Mouse (Mus musculus) ovary, postnatal 36 days (tissue): Measurements from ENCODE around the gene Myh7.
"Not testable (repeated sequence)": the region's sequence is repeated elsewhere in the genome, so short reads cannot be mapped to it uniquely, and the experiment has no call there.

Experiments
- DNase-seq: peaks from one replicate; pipeline ENCODE4 v3.0.0; 2022; ENCODE audit warnings: low spot score, mixed read lengths

The Myh7 gene

GRCm38 (mm10) chr14:55003878-55004855, 9.7 kb upstream of the Myh7 start:
- DNase-seq = peak; percentile 44

GRCm38 (mm10) chr14:55002687-55003120, 8.3 kb upstream of the Myh7 start:
- DNase-seq = no peak

- peak; percentile 24 for DNase-seq
Observed at GRCm38 (mm10) chr14:55001938-55002686, 7.7 kb upstream of the Myh7 start.

DNA sequence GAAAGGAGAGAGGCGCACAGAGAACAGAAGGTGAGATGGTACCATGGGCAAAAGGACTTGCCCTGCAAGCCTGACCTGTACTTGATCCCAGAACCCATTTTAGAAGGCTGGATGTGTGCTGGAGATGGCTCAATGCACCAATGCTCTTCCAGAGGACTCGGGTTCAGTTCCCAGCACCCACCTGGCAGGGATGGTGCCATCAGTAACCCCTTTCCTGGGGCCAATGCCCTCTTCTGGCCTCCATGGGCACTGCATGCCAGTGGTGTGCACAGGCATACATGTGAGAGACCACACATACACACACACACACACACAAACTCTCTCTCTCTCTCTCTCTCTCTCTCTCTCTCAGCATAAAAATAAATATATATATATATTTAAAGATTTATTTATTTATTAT, 7.0 kb upstream of the Myh7 start:
- no peak for DNase-seq

- DNase-seq = no peak
Observed at GRCm38 (mm10) chr14:55000814-55001213, 6.4 kb upstream of the Myh7 start.

GRCm38 (mm10) chr14:54999868-55000267, 5.4 kb upstream of the Myh7 start:
- DNase-seq = not testable (repeated sequence)

DNA sequence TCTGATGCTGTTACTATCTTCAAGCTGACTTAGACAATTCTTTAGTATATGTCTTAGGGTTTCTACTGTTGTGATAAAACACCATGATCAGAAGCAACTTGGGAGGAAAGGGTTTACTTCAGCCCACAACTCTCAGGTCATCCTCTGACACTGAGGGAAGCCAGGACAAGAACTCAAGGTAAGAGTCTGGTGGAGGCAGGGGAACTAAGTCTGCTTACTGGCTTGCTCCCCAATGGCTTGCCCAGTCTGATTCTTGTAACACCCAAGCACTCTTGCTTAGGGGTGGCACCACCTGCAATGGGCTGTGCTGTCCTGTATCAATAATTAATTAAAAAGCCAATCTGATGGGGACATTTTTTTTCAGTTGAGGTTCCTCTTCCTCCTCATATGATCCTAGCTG, 4.3 kb upstream of the Myh7 start:
- DNase-seq = no peak

DNA sequence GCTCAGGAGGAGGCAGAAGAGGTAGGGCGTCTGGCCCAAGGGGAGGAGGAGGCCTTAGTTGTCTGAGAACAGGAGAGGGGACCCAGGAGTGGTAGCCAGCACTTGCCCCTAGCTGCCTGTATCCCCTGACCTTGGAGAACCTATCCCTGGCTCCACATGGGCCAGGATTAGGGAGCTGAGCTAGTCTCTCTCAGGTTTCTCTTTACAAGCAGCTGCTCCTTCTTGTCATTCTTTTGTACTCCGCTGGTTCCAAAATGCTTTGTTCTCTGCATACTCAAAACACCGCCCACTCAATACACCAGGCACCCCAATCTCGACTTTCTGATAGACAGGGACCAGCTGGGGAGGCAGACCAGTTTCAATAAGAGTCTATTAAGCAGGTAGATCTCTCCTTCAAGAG, 2.9 kb upstream of the Myh7 start:
- no peak for DNase-seq

DNA sequence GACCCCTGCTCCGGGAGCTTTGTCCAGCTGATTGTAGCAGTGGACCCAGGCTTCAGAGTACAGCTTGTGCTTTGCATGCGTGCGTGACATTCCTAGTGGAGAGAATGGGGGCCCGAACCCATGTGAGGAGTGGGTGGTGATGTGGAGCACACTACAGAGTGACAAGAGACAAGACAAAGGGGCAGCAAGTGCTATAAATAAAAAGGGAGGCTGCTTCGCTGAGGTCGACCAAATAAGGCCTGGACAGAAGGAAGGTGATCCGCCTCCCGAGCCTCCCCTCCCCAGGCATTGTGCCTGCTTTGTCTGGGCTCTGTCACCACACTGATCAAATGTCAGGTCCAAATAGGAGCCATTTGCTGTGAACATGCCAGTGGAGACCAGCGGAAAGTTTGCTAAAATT, 2.4 kb upstream of the Myh7 start:
- no peak for DNase-seq

DNA sequence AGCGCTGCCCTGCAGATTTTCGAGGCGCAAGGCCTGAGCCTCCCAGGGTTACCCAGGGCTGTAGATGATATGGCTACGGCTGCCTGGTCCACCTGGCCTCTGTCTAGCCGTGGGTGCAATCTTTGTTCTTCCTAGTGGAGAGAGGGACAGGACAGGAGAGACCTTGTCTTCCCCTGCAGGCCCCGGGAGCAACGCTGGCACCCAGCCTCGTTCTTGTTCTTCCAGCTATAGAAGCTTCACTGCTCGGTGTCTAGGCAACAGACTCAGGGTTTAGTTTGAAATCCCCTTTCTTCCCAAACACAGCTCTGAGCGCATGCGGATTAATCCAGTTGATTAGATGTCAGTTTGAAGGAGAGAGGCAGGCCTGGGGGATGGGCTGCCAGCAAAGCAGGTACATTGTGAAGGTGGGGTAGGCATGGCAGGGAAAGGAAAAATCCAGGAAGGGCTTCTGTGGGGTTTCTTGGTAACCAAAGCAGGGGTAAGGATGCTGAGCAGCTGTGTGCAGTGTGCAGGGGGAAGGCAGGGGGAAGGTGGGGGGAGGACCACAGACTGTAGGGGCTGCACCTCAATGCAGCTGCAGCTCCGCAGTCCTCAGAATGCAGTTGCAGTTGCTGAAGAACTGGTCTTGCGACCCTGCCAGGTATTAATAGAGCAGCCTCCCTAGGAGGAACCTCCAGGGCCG, 1.2 kb upstream of the Myh7 start:
- no peak for DNase-seq

DNA sequence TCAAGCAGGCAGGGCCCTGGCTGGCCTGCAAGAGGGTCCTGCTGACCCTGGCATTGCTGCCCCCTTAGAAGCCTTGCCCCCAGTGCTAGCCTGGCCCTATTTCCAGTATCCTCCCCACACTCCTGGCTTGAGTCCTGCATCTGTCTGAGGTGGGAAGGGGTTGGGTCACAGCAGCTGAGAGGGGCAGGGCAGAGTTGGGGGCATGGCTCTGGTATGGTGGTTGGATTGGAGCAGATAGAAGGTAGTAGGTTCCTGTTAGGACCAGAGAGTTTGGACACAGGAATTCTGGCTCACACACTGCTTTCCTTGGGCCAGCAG, 402 bp upstream of the Myh7 start:
- DNase-seq = no peak

DNA sequence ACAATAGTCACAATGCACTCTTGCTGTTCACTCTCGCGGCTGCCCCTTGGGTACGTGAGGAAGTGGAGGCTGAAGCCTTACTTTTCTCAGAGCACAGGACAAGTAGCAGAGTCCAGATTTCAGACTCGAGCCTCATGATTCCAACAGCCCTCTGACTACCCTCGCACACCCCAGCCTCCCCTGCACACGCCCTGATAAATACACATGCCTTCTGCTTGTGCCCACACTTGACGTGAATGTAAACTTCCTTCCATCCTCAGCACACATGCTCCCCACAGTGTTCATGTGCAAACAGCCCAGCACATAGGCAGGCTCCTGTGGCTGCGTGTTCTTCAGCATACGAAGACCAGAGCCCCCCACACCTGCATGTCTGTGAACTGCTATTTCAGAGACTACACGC, 790 bp downstream of the Myh7 start:
- DNase-seq = no peak

DNA sequence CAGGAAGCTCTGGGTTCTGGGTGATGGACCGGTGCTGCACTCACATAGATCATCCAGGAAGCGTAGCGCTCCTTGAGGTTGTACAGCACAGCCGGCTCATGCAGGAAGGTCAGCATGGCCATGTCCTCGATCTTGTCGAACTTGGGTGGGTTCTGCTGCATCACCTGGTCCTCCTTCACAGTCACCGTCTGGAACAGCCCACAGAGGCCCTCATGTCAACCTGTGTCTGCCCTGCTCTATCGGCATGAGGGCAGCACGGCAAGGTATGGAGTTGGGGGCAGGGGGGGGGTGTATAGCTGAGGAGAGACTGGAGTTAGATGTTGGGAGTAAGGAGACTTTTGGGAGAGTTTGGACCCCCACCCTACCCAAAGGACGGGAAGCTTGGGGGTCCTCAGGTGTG, 2.2 kb downstream of the Myh7 start:
- DNase-seq = no peak

DNA sequence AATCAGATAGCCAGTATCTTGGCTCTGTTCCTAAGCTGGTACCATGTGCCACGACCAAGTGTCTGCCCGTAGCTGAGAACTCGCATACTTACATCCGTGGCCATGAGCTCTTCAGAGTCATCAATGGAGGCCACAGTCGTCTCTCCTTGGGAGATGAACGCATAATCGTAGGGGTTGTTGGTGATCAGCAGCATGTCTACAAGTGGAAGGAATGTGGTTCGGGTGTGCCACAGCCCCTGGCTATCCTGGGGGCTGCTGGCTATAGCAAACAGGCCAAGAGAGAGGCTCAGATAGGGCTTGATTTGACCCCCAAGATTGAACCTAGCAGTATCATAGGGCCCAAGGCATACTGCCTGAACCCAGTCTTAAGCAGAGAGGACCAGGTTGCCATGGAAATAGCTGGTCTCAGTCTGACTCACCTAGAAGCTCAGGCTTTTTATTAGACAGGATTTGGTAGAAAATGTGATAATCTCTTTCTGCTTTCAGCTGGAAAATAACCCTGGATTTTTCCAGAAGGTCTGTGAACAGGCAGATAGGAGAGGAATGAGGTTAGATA, 4.5 kb downstream of the Myh7 start:
- no peak for DNase-seq

DNA sequence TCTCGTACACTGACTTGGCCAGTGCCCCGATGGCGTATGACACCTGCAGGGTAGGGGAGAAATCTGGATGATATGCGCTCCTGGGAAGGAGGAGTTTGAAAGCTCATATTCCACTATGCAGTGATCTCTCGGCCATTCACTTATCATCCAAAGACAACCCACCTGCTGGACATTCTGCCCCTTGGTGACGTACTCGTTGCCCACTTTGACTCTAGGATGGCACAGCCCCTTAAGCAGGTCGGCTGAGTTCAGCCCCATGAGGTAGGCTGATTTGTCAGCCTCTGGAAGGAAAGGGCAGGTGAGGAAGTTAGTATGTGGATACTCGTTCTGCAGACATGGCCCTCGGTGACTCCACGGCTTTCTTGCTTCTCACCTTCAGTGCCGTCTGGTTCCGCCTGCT, 5.5 kb downstream of the Myh7 start:
- DNase-seq = no peak

GRCm38 (mm10) chr14:54988350-54988874, 6.0 kb downstream of the Myh7 start:
- not testable (repeated sequence) for DNase-seq

GRCm38 (mm10) chr14:54981934-54982333, 12.5 kb downstream of the Myh7 start:
- no peak for DNase-seq

GRCm38 (mm10) chr14:54978664-54979063, 15.8 kb downstream of the Myh7 start:
- no peak for DNase-seq

GRCm38 (mm10) chr14:54976633-54977032, 17.8 kb downstream of the Myh7 start, which contains the start of gene Gm17428:
Gene Gm17428 (plus strand): TSS chr14:54976933.
- DNase-seq = no peak

- DNase-seq = no peak
Observed at GRCm38 (mm10) chr14:54974068-54974791, 20.2 kb downstream of the Myh7 start.

- DNase-seq = not testable (repeated sequence)
Observed at GRCm38 (mm10) chr14:54972786-54973185, 21.6 kb downstream of the Myh7 start.
